Mouse (Mus musculus) Patski (cell line): ENCODE measurements around the gene Scaf1. TPM values are rescaled to one million over a fixed set of nuclear protein-coding genes. Genes with fewer than 3 reads are reported as not detected.

ENCODE experiments used
- ATAC-seq: fragments of 100-300 bp; one replicate; pipeline ENCODE4 v1.8.0; 2021
- CTCF ChIA-PET: fragments of 350-600 bp; sonication (Branson Sonifier 250); formaldehyde crosslinking; loops from one replicate; lab custom pipeline; 2022; ENCODE audit warnings: inconsistent platforms; lab: Charles Lee
- POLR2A ChIA-PET: fragments of 350-600 bp; sonication (Branson Sonifier 250); formaldehyde crosslinking; loops from one replicate; lab custom pipeline; 2022; ENCODE audit warnings: antibody characterized with exemption, inconsistent platforms; lab: Charles Lee
- DNase-seq: peaks from one replicate; pipeline ENCODE4 v3.0.0-alpha.2; 2011; ENCODE audit warnings: low read depth, low spot score
- H3K27me3 ChIP-seq: fragments of 371-371 bp; one replicate; pipeline ENCODE4 v1.5.1; 2021
- CTCF ChIP-seq: fragments of 100-300 bp; IDR thresholded peaks from one replicate; pipeline ENCODE4 v1.5.1; 2021
- in situ Hi-C: fragments of 300-500 bp; cut with MboI; formaldehyde crosslinking; loops from 3 replicates; pipeline ENCODE4 v1.11.1; 2018; ENCODE audit warnings: low pct_unique_long_range_greater_than_20kb, mixed read lengths
- polyA plus RNA-seq: library from polyadenylated mRNA; unstranded; gene quantifications from one replicate; pipeline ENCODE4 v1.2.3, GENCODE M21; 2021

Scaf1 gene
- 80.3 TPM for polyA plus RNA-seq

- in situ Hi-C loops: no loop called here
- no peak for TF ChIP-seq CTCF
- POLR2A ChIA-PET: interaction anchor here (0.6 to 3.2 kb wide), 5 partner anchors 10 to 120 kb away, joined by 3 to 17 read pairs (median 3); partner anchors contain the start of genes Bcl2l12, Flt3l, Gm45713 and Irf3
- ATAC-seq: peak; percentile 60
- CTCF ChIA-PET: interaction anchor here (1.8 kb wide), 1 partner anchor 27 kb away, joined by 4 read pairs; no protein-coding TSS in a partner anchor
- H3K27me3 ChIP-seq: no peaks in the 10 kb centered on the region
- peak; percentile 99 for DNase-seq
Observed at GRCm38 (mm10) chr7:45015957-45016612, at the start of gene Scaf1. Gene Scaf1, minus strand, starts transcription at chr7:45016363.

GRCm38 (mm10) chr7:45062239-45062835 is 46.2 kb upstream of the Scaf1 start, which contains the start of the genes Nosip and Prrg2:
Gene Nosip, plus strand, starts transcription at chr7:45062429.
Gene Prrg2, minus strand, starts transcription at chr7:45062677.
- in situ Hi-C loops: no loop called here
- POLR2A ChIA-PET: interaction anchor here (0.9 kb wide), 1 partner anchor 10 kb away, joined by 3 read pairs; no protein-coding TSS in a partner anchor

GRCm38 (mm10) chr7:45061532-45062075 is 45.4 kb upstream of the Scaf1 start:
- in situ Hi-C loops: no loop called here
- DNase-seq (no peak), ATAC-seq (no peak)
- CTCF ChIA-PET: interaction anchor here (0.7 kb wide), 1 partner anchor 44 kb away, joined by 3 read pairs; the partner anchor contains the start of gene Rras
- no peak for TF ChIP-seq CTCF
- POLR2A ChIA-PET: interaction anchor here (0.7 kb wide), 1 partner anchor 526 kb away, joined by 5 read pairs; no protein-coding TSS in a partner anchor
- no peaks in the 10 kb centered on the region for H3K27me3 ChIP-seq

More at GRCm38 (mm10) chr7:45062239-45062835, 46.2 kb upstream of the Scaf1 start, which contains the start of the genes Nosip and Prrg2:
- CTCF ChIA-PET: no interaction called here
- ATAC-seq: peak; percentile 79
- DNase-seq: peak; percentile 91
- TF ChIP-seq CTCF: no peak
- H3K27me3 ChIP-seq: no peaks in the 10 kb centered on the region

- in situ Hi-C loops: no loop called here
- no peak for DNase-seq
- POLR2A ChIA-PET: no interaction called here
- CTCF ChIA-PET: interaction anchor here (1.2 kb wide), 1 partner anchor 94 kb away, joined by 3 read pairs; no protein-coding TSS in a partner anchor
- TF ChIP-seq CTCF: no peak
- no peak for ATAC-seq
- H3K27me3 ChIP-seq: no peaks in the 10 kb centered on the region
Observed at GRCm38 (mm10) chr7:45060632-45061122, 44.5 kb upstream of the Scaf1 start.

- H3K27me3 ChIP-seq: no peaks in the 10 kb centered on the region
- ChIA-PET CTCF (interaction anchor here (0.7 to 1.5 kb wide), 3 partner anchors 9 to 29 kb away, joined by 3 to 5 read pairs (median 4); no protein-coding TSS in a partner anchor), POLR2A (interaction anchor here (0.6 to 1.4 kb wide), 2 partner anchors 41 to 71 kb away, joined by 5 to 7 read pairs; partner anchors contain the start of gene Rras)
- no peak for TF ChIP-seq CTCF
- in situ Hi-C loops: no loop called here
- no peak for DNase-seq
- ATAC-seq: no peak
Observed at GRCm38 (mm10) chr7:45058607-45059571, 42.7 kb upstream of the Scaf1 start.

- ATAC-seq (no peak), DNase-seq (no peak)
- no peaks in the 10 kb centered on the region for H3K27me3 ChIP-seq
- in situ Hi-C loops: no loop called here
- TF ChIP-seq CTCF: no peak
- POLR2A ChIA-PET: no interaction called here
- CTCF ChIA-PET: no interaction called here
Observed at GRCm38 (mm10) chr7:45056972-45057348, 40.8 kb upstream of the Scaf1 start.

GRCm38 (mm10) chr7:45056329-45056971 is 40.3 kb upstream of the Scaf1 start:
- no peak for DNase-seq
- no peak for ATAC-seq
- H3K27me3 ChIP-seq: no peaks in the 10 kb centered on the region
- POLR2A ChIA-PET: interaction anchor here (1.0 kb wide), 1 partner anchor 42 kb away, joined by 3 read pairs; no protein-coding TSS in a partner anchor
- in situ Hi-C loops: no loop called here
- no peak for TF ChIP-seq CTCF
- CTCF ChIA-PET: no interaction called here

GRCm38 (mm10) chr7:45053931-45054510 is 37.9 kb upstream of the Scaf1 start:
- ChIA-PET POLR2A (interaction anchor here (1.0 to 1.1 kb wide), 2 partner anchors 18 to 21 kb away, joined by 3 to 5 read pairs; no protein-coding TSS in a partner anchor), CTCF (interaction anchor here (1.0 to 1.2 kb wide), 2 partner anchors 15 to 16 kb away, joined by 5 to 7 read pairs; no protein-coding TSS in a partner anchor)
- no peak for TF ChIP-seq CTCF
- H3K27me3 ChIP-seq: no peaks in the 10 kb centered on the region
- peak; percentile 81 for ATAC-seq
- DNase-seq: peak; percentile 87
- in situ Hi-C loops: no loop called here
